Mouse (Mus musculus) bone marrow macrophage, adult 2 months (primary cell): Measurements from ENCODE around the gene Rad51b.

Experiments used
- CTCF ChIP-seq: IDR thresholded peaks from 2 replicates; pipeline ENCODE4 v1.5.1; 2012; ENCODE audit warnings: low read depth, mild to moderate bottlenecking, low read length, moderate library complexity
- POLR2A ChIP-seq: IDR thresholded peaks from 2 replicates; pipeline ENCODE4 v1.6.1; 2012; ENCODE audit warnings: mild to moderate bottlenecking, low read depth, low read length, borderline replicate concordance

DNA sequence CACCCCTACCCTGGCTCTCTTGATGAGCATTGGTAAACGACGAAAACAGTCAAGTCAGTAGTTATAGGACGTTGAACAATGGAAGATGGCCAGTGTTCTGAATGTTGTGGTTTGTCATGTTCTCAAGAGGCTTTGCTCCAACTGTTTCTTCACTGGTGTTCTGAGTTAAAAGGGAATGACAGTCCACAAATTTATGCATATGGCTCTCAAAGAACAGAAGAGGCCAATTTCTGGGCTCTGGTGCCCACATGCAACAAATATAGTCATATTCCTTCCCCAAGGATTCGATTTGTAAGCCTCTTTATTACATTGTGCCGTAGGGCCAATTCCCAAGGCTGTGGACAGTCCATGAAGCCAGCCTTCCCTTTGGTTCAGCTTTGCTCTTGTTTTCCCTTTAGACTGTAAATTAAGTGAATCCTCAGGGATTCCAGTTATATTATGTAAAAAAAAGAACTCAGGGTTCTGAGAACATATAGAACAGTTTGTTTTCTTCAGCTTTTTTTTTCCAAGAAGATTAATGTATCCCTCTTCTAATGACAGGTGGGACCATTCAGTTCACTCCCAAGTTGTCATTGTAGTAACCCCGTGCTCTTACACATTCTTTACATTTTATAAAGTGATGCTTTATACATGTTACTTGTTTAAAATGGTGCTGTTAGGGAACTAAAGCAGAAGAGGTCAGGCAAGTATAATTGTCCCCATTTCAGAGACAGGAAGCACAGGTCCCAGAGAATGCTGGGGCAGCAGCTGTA lies 287.6 kb downstream of the Rad51b start:
- no peak for TF ChIP-seq CTCF
- TF ChIP-seq POLR2A, result no peak
